Mouse (Mus musculus) naive thymus-derived CD4-positive, alpha-beta T cell, adult 2 months (primary cell): ENCODE data around the gene R3hdm2.

Source experiments
- DNase-seq: peaks from one replicate; pipeline ENCODE4 v3.0.0-alpha.2; 2011; ENCODE audit warnings: low read depth

The R3hdm2 gene

DNA sequence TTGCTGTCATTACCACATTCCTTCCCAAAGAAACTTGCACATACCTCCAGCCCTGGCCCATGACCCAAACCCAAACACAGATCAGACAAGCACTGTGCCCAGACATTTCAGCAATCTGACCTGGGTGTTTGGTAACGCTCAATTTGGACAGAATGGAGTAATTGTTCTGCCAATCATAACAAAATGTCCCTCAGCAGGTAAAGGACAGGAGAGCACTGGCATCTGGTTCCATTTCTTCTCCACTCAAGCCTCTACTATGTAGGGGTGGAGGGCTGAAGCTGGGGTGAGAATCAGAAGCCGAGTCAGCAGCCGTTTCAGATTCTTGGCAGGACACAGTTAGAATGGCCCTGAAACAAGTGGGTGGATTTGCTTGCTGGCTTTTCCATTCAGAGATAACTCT, 112.0 kb downstream of the R3hdm2 start:
- no peak for DNase-seq

DNA sequence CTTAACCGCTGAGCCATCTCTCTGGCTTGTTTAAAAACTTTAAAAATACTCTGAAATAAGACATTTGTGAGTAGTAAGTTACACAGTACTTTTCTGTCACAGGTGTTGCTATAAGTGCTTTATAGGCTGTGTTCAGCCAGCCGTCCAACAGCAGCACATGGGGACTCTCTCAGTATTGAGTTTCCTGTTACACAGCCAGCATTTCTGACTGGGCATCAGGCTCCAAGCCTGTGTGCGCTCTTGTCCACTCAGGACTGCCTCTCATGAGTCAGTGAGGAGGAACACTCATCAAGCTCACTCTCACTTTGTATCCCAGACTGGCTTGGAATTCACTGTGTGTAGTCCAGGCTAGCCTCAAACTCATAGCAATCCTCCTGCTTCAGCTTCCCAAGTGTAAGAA, 116.0 kb downstream of the R3hdm2 start:
- no peak for DNase-seq

DNA sequence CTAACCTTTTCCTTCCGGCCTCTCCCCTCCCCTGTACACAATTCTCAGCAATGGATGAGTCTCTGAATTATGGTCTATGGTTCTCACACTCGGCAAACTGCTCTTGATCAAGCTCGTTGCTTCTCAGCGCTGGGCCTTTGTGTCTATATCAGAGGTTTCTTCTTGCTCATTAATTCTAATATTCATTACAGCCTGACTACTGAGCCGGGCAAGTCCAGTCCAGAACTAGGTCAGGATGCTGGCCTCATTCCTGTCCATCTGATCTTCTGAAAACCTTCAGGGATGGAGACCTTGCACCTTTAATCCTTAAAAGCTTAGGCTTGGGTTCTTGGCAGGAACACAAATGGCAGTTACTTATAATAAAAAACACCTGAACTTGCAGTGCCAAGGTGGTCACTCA, 119.4 kb downstream of the R3hdm2 start:
- DNase-seq, result no peak

DNA sequence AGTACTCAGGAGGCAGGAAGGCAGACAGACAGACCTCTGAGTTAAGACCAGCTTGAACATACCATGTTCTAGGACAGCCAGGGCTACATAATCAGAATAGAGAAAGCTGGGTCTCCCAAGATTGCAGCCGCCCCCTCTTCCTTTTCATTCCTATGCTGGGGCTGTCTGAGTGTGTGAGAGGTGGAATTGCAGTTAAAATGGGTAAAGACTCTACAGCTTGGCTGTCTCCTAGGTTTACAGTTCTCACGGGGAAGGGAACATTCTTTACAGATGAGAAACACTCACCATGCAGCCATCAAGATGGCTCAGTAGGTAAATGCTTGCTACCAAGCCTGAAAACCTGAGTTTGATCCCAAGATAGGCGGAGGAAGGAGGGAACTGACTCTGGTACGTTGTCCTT, 119.9 kb downstream of the R3hdm2 start:
- DNase-seq, result no peak

DNA sequence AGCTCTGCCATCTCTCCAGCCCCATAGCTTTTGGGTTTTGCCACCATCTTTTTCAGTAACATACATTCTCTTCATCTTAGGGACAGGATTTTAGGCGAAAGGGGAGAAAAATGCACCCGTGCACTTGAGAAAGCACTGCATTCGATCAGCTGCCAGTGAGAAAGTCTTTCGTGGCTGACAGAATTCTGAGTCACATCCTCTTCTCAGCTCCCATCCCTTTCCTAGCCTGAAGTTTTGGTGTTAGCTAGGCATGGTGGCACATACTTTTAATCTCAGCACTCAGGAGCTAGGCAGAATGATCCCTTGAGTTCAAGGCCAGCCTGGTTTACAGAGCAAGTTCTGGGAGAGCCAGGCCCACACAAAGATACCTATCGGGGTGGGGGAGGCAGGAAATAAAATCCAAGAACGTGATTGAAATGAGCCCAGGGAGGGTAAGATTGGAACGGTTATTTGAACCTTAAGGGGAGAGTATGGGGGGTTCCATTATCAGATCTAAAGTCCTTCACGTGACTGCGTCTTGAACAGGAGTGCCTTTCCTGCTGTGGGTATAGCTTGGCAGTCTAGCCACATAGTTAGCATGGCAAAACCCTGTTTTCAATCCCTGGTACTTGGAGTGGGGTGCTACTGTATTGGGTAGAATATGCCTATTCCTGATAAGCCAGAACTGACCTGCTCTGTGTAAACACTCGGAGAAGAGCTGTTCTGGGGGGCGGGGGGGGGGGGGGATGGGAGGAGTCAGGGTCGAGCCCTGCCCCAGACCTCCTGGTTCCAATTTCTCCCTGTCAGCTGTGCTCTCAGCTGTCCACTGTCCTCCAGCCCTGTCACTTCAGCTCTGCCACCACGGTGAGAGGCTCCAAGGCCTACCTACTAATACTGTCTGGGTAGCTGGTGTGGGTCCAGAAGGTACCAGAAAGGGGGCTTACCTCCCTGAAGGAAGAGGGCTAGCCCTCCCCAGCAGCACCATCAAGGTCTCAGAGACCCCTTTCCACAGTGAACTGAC, 121.1 kb downstream of the R3hdm2 start, which contains the start of gene Stac3:
Gene Stac3 (plus strand): TSS at position 793 of the 1,000 bp plus-strand sequence.
- no peak for DNase-seq

DNA sequence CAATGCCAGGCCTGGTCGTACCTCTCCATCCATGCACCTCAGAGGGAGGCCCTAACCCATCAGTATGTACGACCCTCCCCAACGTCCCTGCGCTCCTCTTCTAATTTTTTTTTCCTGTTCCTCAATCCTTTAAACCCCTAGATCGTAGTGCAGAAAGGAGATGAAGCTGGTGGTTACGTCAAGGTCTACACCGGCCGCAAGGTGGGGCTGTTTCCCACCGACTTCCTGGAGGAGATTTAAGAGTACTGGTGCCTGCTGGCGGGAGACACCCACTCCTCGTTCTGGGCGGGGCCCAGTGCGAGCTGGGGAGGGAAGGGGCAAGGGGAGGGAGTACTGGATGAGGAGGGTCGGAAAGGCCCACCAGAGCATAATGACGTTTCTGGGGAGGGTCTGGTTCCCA, 128.1 kb downstream of the R3hdm2 start:
- DNase-seq, result peak; percentile 90

DNA sequence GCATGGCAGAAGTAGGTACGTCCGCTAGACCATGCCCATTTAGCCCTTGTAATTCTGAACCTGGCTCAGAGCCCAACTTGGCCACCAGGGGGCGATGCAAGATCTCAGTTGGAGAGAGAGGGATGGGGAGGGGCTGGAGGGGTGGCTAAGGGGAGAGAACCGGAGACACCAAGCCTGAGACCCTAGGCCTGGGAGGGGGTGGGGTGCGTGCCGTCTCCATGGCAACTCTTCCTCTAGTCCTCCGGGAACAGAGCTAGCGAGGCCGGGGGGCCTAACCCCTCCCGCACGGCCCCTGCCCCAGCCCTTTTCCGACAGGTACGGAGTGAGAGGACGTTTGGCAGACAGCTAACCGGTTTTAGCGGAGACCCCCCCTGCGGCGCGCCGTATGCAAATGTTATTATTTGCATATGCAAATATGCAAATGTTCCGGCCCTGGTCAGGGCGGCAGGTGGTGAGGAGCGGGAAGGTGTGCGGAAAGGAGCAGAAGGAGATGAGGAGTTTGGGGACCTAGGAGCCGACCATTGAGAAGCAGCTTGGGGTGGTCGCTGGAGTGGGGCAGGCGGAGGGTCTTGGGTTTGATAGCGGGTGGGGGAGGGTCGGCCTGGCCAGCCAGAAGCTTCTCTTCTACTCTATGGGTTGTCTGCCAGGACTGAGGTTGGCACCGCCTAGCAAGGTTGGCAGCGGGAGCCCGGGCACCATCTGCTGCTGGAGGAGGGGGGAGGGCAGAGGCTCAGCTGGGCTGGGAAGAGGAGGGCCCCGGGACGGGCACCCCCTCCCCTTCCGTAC, 129.1 kb downstream of the R3hdm2 start:
- DNase-seq, result peak; percentile 93

DNA sequence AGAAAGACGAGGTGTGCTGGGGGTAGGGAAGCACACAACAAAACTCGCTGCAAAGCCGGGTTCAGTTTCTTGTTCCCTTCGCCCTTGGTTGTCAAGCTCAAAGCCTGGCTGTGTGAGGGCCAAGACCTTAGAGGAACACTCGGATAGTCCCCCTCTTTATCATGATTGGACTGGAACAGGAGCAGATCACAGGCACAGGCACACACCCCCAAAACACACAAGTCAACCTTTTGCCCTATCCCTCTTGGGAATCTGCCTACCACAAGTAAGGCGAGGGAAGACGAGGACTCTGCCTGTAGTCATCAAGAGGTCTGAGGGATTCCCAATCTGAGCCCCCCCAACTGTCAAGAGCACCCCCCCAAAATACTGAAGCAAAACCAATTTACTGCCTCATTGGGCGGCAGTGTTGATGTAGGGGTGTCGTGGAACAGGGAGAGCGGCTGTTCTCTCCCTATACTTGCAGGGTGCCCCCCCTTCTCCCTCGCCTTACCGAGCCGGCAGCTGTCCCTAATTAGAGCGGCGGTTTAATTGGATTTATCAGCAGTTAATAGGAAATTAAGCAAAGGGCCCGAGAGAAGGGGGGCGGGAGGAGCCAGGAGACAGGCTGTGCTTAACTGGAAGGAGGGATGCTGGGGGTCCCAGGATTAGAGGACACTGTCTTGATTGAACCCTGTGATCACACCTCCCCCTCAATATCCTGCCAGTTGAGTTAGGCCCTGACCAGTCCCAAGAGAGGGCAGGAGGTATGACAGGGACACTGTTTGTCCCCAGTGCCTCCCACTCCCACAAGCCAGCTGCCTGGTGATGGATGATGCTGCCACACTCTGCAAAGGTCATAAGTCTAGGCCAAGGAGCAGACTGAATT, 129.9 kb downstream of the R3hdm2 start:
- DNase-seq, result peak; percentile 33

DNA sequence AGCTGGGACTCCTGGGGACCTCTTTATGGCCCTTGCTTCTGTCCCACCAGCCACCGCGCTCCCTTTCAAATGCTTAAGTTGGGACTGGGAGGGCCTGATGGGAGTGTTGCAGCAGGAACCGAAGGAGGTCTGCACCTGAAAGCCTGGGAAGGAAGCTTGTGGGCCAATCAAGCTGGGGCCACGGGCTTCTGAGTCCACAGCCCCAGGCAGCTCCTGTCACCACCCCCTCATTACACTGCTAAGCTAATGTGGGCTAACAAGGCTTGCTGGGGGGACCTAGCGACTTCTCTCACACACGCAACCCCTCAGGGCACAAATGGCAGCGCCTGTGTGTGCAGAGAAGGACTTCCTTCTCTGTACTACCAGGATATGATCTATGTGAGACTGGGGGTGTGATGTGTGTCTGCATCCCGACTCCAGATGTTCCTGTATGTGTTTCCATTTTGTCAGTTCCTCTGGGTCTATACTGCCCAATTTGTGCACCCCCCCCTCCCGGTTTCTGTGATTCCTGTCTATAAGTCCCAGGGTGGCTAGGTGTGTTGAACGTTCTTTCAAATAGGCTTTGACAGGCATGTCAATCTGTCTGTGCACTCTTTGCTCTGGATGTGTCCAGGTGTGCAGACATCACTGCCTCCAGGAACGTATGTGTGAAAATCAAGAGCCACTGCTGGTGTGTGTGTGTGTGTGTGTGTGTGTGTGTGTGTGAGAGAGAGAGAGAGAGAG, 130.9 kb downstream of the R3hdm2 start:
- DNase-seq, result no peak

DNA sequence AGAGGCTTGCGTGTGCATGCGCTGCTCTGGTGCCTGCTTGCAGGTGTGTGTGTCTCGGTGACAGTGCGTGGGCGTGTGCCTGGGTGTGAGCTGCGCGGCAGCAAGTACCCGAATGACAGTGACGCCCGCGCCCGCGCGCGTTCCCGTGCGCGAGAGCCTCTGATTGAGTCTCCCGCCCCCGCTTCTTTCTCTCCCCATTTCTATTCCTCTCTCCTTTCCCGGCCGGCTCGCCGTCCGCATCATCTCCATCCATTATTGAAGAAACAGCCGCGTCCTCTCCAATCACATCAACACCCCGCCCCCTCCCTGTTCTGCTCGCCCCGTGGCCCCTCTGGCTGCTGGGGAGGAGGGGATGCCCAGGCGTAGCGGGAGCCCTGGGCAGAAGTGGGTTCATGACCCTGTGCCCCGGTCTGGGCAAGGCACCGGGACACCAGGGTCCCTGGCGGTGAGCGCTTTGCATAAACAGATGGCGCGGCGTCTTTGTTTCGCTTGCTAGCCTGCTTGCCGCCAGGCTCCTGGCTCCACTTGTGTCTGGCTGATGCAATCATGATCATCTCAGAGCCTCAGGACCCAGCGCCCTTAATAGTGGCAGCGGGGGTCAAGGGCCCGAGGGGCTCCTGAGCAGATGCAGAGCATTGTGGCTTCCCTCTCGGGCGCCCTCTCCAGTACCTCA, 131.6 kb downstream of the R3hdm2 start:
- DNase-seq, result peak; percentile 84

DNA sequence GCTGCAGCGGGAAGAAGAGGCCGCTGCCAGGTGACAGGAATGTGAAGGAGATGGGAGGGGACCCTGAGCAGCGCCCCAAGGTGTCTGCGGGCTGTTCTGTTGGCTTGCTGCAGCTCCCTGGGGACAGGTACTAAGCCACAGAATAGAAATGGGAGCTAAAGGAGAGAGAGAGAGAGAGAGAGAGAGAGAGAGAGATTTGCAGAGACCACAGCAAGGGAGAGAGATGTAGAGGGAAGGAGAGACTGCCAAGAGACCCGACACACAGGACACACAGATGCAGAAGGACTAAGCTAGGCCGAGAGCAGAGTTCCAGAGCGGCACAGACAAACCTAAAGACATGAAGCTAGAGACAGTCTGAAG, 132.2 kb downstream of the R3hdm2 start:
- DNase-seq, result no peak

DNA sequence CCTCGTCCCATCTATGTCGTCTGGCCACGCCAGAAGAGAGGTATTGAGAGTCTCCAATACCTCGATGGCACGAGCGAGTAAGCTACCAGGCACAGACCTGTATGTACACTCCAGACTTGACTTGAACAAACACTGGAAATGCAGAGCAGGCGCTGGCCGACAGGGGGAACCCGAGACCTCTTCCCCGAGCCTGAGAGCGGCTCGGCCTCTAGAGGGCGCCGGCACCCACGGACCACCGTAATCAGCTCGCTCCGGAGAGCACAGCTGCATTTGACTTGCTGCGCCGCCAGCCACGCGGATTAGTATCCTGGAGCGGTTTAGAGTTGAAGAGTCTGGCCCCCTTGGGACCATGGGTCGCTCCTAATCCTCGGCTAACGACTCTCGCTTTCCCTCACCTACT, 132.7 kb downstream of the R3hdm2 start:
- DNase-seq, result peak; percentile 98

DNA sequence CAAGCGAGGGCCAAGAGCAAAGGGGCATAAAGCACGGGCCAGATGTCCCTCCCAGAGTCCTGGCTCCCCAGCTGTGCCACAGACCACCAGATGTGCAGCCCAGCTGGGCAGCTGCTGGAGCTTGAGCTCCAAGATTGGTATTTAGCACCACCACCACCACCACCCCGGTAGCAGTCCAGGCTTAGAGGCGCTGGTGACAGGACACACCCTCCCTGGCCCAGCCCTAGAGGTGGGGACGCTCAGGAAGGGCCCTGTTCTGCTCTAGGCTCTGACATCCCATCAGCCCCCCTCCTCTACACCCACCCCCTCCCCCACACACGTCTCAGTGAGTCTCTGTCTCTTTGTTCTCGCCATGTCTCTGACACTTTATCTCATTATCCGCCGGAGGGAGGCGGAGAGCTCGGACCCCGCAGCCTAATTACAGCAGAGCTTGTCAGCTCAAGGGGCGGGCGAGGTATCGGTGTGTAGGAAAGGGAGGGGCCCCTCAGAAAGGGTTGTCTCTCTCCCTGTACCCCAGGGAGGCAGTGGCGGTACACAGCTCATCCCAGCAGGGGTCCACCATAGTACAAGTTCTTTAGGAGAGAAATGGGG, 133.5 kb downstream of the R3hdm2 start:
- peak; percentile 43 for DNase-seq

DNA sequence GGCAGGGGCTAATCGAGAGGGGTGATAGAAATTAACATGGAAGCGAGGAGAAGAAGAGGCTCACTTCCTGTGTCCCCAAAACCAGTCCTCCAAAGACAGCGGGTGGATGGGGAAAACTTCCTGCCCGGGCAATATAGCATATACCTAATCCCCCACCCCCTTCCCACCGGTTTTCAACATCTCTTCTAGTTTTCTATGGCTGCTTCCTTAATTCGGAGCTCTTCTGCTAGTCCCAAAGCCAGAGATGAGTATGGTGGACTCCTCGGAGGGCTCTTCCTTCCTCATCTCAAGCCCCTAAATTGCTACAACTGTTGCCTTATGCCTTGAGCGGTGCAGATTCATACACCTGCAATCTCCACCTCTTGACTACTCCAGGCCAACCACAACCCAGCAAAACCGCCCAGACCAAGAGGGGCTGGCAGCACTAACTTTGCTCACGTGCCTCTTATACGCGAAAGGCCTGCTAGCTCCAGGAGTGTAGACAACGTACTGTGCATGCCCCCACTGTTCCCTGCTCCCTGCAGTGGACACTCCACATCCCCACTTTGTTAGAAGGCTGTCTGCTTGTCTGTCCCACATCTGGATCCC, 134.1 kb downstream of the R3hdm2 start:
- DNase-seq, result no peak

DNA sequence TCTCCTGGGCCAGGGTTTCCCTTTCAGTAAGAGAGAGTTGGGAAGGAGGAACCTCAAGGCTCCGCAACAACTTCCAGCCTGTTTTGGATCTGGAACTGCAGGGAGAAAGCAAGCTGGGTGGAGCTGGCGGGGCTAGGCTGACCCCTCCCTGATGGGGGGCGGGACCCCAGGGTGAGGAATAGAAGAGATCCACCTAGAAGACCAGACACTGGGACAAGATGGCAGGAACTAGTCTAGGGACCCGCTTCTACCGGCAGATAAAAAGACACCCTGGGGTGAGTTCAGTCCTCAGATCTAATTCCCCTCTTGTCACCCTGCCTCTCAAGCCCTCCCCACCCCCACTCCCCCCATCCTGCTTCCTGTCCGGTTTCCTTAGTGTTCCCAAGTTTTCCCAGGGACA, 134.6 kb downstream of the R3hdm2 start, which contains the start of gene Ndufa4l2:
Gene Ndufa4l2 (plus strand): TSS at position 204 of the 400 bp plus-strand sequence.
- DNase-seq, result no peak

DNA sequence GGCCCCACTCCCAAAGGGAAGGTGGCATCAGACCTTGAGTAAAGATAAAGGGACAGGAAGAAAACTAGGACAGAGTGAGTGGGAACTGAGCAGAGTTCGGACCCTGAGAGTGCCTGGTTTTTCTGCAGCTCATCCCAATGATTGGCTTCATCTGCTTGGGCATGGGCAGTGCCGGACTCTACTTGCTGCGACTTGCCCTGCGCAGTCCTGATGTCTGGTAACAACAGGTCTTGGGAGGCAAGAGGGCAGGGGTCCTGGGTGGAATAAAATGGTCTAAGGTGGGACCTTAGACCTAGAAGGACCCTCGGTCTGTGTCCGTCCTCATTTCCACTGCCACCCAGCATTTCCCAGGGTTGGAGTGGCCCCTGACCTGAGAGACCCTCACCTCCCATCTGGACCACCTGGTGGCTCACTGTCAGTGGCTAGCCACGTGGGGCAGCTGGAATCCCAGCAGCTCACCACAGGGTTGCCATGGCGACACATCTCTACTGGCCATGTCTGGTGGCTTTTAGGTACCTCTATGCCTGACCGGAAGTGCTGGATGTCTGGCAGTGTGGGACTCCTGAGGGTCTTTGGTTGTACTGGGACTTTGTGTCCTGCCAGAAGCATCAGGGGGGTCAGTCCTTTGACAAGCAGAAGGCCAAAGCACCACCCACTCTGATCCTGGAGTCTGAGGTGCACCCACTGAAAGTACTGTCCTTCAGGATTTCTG, 135.3 kb downstream of the R3hdm2 start:
- no peak for DNase-seq

DNA sequence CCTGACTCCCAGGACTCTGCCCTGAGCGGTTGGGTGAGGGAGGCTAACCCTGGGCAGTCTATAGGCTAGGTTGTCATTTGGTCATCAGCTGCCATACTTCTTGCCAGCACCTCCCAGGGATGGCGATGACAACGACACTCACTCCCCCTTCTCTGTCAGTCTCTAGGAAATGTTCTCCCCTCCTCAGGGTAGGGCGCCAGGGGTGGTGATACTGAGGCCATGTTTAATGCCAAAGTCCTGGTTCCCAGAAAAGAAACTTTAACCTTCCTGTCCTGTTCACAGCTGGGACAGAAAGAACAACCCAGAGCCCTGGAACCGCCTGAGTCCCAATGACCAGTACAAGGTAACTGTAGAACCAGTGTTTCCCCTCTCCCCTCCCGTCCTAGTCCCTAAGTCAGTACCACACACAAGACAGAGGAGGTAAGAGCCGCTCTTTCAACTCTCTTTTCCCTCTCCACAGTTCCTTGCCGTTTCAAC, 135.9 kb downstream of the R3hdm2 start:
- DNase-seq, result no peak

DNA sequence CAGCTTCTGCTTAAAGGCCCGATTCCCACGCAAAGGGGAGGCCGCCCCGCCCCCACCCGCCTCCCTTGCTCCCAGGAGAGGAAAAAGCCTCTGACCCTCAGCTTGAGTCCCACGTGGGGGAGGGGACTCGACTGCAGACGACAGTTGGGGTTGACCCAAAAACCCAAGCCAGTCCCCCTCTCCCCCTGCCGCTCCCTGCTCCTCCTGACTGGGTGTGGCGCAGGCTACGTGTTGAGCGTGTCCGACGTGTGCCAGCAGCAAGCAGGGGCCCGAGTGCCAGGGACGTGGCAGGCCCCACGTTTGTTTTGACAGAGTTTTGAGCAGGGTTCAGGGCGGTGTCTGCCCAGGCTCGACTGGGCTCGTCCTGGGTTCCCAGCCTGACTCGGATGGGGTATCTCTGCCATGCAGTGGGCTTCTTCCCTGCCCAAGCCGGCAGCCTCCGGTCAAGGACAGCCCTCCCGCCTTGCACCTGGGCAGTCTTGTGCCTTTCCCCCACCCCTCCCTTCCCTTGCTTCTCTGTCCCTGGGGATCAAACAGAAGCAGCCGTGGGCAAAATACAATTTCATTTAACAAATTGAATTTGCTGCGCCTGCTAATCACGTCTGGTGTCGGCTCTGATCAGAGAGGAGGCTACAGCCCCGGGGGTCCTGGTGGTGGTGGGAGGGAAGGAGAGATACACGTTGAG, 136.6 kb downstream of the R3hdm2 start:
- DNase-seq, result no peak
